Mouse (Mus musculus) bone marrow macrophage, adult 2 months (primary cell): ENCODE results near the gene Itgav.

Experiments used
- CTCF ChIP-seq: IDR thresholded peaks from 2 replicates; pipeline ENCODE4 v1.5.1; 2012; ENCODE audit warnings: low read depth, mild to moderate bottlenecking, low read length, moderate library complexity
- POLR2A ChIP-seq: IDR thresholded peaks from 2 replicates; pipeline ENCODE4 v1.6.1; 2012; ENCODE audit warnings: mild to moderate bottlenecking, low read depth, low read length, borderline replicate concordance

DNA sequence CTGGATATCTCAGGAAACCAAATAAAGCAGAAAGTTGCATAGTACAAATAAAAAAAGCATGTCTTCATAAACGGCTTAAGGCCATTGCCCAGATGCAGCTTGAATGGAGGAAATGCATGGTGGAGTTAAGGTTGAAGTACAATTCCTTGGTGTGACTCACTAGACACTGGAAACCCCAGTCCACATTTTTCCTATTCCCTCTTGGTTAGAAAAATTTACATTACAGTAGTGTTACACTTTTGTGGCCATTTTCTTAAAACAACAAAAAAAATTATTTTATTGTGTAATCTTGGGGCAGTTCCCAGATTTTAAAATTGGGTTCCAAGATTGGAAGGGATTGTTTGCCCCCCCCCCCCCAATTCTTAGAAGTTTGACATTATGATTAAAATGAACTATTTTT lies 35.9 kb downstream of the Itgav start:
- TF ChIP-seq CTCF = no peak
- no peak for TF ChIP-seq POLR2A
